Mouse (Mus musculus) hematopoietic stem cell, adult 5-6 weeks (primary cell): ENCODE measurements at regions not wholly inside any gene's neighbourhood (a gene's known extent, or its start where the extent isn't known, plus 50 kb on each side); places are given as distances from the start of the nearest gene placed in this dataset.

ENCODE experiments used
- ATAC-seq, 2 experiments: fragments of 125-278 bp in 1 of 2; replicated peaks in 1 of 2; 2 replicates each; pipeline ENCODE4 v1.8.0; 2016 to 2017; ENCODE audit warnings: inconsistent platforms in 2 of 2, mild to moderate bottlenecking in 2 of 2, moderate number of reproducible peaks in 2 of 2, low read depth in 1 of 2, moderate TSS enrichment in 1 of 2; ENCODE audit not compliant: low FRiP score in 2 of 2, poor library complexity in 2 of 2, severe bottlenecking in 2 of 2, insufficient read depth in 1 of 2, low TSS enrichment in 1 of 2

DNA sequence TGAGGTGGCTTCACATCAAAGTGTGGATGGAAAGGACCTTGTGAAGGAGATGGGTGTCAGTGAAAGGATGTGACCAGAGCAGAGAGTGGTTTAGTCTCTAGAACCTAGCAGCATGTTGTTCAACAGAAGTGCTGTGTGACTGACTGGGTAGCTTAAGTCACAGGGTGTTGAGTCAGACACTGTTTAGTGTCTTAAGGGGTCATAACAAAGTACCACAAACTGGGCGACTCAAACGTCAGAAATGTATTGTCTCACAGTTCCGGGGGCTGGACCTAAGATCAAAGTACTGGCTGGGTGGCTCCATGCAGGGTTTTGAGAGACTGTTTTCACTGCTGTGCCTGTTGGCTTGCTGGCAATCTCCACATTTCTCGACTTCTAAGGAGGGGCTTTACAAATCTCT lies 68.1 kb upstream of the Gadd45a start:
- no peak for ATAC-seq

DNA sequence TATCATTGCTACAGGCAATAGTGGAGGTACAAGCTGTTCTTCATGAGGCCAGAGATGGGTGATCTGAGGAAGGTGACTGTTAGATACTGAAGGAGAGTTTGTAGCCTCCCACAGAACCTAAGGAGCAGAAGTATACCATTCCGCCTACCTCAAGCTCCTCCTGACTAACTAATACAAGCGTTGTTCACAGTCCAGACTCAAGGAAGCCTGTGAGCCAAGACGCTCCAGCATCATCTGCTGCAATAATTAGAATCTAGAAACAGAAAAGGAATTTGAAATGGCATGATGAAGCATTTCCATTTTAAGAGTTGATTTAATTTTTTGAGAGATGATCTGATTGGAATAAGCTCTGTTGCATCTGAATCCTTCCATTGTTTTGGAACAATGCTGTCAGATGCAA lies 66.9 kb upstream of the Gadd45a start:
- no peak for ATAC-seq

DNA sequence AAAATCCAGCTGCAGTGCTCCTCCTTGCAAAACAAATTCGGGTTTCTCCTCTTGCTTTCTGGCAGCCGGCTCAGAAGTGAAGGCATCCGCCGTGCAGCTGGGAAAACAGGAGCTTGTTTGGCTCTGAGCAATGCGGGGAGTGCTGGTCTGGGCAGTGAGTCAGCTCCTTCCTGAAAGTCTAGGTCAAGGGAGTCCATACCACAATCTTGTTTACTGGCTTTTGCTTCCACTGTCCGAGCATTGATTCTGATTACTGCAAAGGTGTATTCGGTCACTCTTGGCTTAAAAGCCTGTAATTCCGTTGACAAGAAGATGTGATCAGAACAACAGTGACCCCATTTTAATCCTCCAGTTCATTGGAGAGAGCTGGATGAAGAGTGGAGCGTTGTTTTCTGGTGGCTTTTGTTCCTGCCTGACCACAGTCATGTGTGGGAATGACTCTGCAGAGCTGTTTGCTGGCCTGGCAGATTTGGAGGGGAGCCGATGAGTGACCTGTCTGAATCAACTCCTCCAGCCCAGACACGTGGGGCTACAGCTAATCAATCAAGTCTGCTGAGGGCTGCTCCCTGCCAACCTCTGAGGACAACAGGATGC lies 65.4 kb upstream of the Gadd45a start:
- peak; percentile 40 to 57 for ATAC-seq

DNA sequence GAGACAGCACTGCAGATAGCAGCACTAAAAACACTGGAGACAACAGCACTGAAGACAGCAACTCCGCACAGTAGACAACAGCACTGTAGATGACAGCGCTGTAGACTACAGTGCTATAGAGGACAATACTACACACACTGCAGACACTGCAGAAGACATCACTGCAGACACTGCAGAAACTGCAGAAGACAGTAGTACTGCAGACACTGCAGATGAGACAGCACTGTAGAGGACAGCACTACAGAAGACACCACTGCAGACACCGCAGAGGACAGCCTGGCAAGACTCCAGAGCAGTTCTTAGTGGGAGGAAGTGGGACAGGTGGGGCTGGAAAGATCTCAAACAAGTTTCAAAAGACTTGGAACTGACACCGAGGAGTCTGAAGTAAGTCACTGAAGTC lies 64.8 kb upstream of the Gadd45a start:
- ATAC-seq, result peak; percentile 57 to 80

DNA sequence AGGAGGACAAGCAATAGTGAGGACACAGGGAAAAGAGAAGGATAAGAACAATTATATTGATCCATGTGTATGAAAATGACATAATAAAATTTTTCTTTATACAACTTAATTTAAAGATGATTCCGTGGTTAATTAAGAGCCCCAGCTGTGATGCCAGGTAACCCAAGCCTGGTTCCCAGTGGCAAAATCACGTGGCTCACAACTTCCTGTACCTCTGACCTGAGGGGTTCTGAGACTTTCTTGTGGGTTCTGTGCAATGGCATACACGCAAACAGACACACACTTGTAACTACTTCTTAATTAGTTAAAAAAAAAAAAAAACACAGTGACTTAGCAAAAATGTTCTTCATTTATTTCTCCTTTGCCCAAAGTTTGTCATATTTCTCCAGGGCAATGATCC lies 57.2 kb upstream of the Gadd45a start:
- ATAC-seq, result no peak

DNA sequence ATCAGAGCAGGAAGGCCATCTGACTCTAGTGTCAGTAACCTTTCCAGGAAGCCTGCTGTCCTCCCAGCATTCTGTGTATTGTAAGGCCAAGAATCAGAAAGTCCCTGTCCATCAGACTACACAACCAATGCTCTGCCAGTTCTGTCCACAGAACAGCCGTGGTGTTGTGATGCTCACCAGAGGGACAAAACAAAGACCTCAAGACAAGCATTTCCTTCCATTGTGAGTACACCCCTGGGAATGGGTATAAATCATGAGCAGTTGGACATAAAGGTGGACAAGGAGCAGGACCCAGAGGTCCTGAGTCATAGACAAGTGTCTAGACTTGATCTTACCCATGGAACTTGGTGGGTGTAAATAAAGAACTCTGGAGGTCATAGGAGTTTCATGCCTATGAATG lies 55.9 kb upstream of the Gadd45a start:
- no peak for ATAC-seq

DNA sequence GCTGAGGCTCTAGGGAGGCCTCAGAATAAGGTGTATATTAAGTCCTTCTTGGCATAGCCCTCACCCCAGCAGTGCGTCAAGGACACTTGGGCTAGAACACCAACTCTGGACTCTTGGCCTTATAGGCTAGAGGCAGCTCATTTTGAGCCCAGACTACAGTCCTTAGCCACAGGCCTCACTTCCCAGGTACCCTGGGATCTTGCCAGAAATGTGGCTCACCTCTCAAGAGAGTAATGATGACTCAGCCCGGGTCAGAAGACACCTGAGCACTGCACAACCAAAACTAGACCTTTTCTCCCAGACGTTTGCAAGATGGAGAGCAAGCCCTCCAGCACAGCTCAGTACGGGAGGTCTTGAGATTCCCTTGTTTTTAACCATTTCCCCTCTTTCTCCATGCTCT lies 52.9 kb upstream of the Gadd45a start:
- no peak for ATAC-seq

DNA sequence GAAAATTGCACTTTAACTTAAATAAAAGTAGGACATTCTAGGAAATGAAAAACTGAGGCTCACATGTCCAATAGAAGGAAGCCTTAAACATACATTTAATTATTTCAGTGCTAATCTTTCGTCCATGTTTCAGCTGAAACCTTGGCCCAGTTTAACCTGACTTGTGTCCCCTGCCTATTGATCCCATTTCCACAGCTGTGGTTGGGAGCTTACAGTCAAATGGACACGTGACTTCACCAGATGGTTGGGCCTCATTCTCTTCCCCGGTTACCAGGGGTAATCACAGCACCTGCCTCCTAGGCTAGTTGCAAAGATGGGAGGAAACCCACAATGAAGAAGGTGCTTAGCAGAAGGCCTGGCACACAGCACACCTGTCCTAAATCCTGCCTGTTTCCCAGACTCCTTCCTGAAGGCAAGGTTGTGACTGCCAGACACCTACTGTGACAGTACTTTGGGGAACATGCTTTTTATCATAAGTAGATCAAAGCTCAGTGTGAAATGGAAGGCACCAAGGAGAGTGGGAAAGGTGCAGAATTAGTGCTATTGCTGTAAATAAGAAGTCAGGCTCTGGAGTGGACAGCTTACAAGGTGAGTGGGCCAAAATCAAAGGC lies 52.4 kb upstream of the Gadd45a start:
- no peak for ATAC-seq

DNA sequence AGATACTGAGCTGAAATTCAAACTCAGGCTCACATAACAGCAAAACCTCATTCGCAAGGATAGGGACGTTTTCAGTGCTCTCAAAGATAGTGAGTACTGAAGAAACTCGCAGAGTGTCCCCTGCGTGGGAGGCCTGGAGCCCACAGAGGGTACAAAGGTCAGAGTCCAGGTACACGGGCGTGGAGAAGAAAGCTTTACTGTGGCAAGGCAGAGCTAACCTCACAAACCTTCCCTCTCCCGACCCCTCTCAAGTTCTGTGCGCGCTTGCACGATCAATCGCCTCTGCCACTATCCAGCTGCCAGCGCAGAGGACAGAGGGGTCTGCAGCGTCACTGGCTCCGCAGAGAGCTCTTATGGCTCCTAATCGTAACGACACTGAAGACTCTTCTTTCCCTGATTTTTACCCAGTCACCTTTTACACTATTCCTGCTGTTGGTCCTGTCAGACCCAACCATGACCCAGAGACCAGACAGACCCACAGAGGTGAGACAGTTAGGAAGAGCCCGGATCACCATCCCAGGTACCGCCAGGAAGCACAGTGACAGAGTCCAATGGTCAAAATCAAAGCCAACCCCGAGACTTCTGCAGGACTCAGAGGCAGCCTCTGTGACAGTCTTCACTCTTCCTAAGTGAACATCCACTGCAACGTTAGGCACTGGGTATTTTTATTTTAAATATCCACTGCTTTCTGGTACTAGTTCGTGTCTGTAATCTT lies 51.6 kb upstream of the Gadd45a start:
- no peak for ATAC-seq

DNA sequence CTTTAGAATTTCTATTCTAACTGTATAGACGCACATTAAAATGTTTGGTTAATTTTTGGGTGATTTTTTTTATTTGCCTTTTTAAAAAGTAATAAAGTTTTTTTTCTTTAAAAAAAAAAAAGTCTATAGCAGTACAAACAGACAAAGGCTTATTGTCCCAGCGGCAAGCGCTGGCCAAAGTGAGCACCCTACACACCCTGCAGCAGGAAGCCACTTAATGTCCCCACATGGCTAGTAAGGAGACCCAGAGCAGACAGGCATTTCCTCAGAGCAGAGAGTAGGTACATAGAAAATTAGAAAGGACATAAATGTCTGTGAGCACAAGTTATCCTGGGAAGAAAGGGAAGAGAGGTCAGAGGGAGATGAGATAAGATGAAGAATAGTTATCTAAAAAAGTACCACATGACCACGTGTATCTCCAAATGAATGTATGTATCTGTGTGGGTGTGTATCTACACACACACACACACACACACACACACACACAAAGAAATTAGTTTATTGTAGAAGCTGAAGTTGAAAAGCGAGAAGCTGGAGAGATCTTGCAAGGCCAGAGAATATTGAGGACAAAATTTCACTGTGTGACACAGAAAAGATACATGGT lies 50.7 kb upstream of the Gadd45a start:
- ATAC-seq, result no peak

DNA sequence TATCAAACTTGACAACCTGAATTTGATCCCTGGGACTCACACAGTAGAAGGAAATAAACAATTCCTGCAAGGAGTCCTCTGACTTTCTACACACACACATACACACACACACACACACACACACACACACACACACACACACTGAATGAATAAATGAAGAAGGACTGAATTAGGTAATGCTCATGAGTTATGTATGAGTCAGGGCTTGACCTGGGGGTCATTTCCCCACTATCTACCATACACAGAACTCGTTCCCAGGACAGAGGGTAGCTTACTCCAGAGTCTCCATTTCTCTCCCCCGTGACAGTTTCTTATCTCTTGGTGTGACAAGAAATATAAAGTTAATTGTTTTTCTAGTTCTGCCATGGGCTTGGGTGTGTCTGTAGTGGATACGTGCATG lies 50.1 kb upstream of the Gadd45a start:
- ATAC-seq, result no peak; a peak in 1 of 4 replicates
